Mouse (Mus musculus) ES-Bruce4 (cell line): Measurements from ENCODE around the gene Lamb3. TPM values are rescaled to one million over a fixed set of nuclear protein-coding genes. Genes with fewer than 3 reads are reported as not detected.

Source experiments
- H3K27ac ChIP-seq: 2 replicates; pipeline ENCODE4 v1.5.1; 2012; ENCODE audit warnings: low read length, inconsistent platforms; ENCODE audit not compliant: insufficient read depth
- H3K27me3 ChIP-seq: 2 replicates; pipeline ENCODE4 v1.6.1; 2012; ENCODE audit warnings: mild to moderate bottlenecking, low read length, inconsistent platforms; ENCODE audit not compliant: control insufficient read depth, poor library complexity, insufficient read depth, severe bottlenecking
- H3K36me3 ChIP-seq: 2 replicates; pipeline ENCODE4 v1.6.1; 2012; ENCODE audit warnings: inconsistent platforms, mild to moderate bottlenecking, low read length, moderate library complexity; ENCODE audit not compliant: control insufficient read depth, poor library complexity, insufficient read depth, severe bottlenecking
- H3K4me1 ChIP-seq: one replicate; pipeline ENCODE4 v1.8.1; 2011; ENCODE audit warnings: low read length; ENCODE audit not compliant: control insufficient read depth, insufficient read depth
- H3K4me3 ChIP-seq: 2 replicates; pipeline ENCODE4 v1.5.1; 2011; ENCODE audit warnings: low read depth, mild to moderate bottlenecking, low read length
- H3K9ac ChIP-seq: 2 replicates; pipeline ENCODE4 v1.6.1; 2012; ENCODE audit warnings: low read depth, mild to moderate bottlenecking, inconsistent platforms; ENCODE audit not compliant: poor library complexity, severe bottlenecking
- H3K9me3 ChIP-seq: replicated peaks from 2 replicates; pipeline ENCODE4 v1.6.1; 2012; ENCODE audit warnings: mild to moderate bottlenecking, low read length, inconsistent platforms; ENCODE audit not compliant: control insufficient read depth, poor library complexity, insufficient read depth, severe bottlenecking
- CTCF ChIP-seq: IDR thresholded peaks from one replicate; pipeline ENCODE4 v1.8.1; 2011; ENCODE audit warnings: low read depth, low read length
- EP300 ChIP-seq: IDR thresholded peaks from 2 replicates; pipeline ENCODE4 v1.6.1; 2011; ENCODE audit warnings: low read depth, low read length; ENCODE audit not compliant: insufficient read depth
- POLR2A ChIP-seq: IDR thresholded peaks from one replicate; pipeline ENCODE4 v1.8.1; 2011; ENCODE audit warnings: low read length; ENCODE audit not compliant: insufficient read depth
- polyA plus RNA-seq: library from polyadenylated mRNA; stranded (reverse); fragments of >200 nt; gene quantifications from 2 replicates; pipeline ENCODE4 v1.2.4, GENCODE M21; 2011; ENCODE audit warnings: low read depth; ENCODE audit not compliant: missing spikeins, insufficient read depth, insufficient read length

Lamb3 gene
- polyA plus RNA-seq, 1 experiment, result 6.4 TPM

DNA sequence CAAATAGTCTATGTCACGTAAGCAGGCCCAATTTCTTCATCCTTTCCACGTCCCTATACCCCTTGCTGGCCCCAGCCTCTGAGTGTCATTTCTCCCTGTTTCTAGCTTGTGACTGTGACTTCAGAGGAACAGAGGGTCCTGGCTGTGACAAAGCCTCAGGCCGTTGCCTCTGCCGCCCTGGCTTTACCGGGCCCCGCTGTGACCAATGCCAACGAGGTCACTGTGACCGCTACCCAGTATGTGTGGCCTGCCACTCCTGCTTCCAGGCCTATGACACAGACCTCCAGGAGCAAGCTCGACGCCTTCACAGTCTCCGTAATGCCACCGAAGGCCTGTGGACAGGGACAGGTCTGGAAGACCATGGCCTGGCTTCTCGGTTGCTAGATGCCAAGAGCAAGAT lies 124.5 kb downstream of the Lamb3 start:
- no peaks in the 10 kb centered on the region for H3K27me3 ChIP-seq
- TF ChIP-seq CTCF (no peak), POLR2A (no peak), EP300 (no peak)
- H3K9me3 ChIP-seq, result no peaks in the 10 kb centered on the region
- H3K36me3 ChIP-seq, result no peaks in the 10 kb centered on the region
- no peak overlapping the region for H3K9ac ChIP-seq
- H3K4me1 ChIP-seq, result no peaks in the 10 kb centered on the region
- H3K27ac ChIP-seq, result no peak overlapping the region
- no peak overlapping the region for H3K4me3 ChIP-seq

GRCm38 (mm10) chr1:193332671-193333070 lies 125.2 kb downstream of the Lamb3 start:
- Histone ChIP-seq H3K9me3 (no peaks in the 10 kb centered on the region), H3K27ac (no peak overlapping the region), H3K36me3 (no peaks in the 10 kb centered on the region), H3K9ac (no peak overlapping the region), H3K4me3 (no peak overlapping the region), H3K27me3 (no peaks in the 10 kb centered on the region), H3K4me1 (no peaks in the 10 kb centered on the region)
- no peak for TF ChIP-seq CTCF
- no peak for TF ChIP-seq POLR2A
- no peak for TF ChIP-seq EP300

DNA sequence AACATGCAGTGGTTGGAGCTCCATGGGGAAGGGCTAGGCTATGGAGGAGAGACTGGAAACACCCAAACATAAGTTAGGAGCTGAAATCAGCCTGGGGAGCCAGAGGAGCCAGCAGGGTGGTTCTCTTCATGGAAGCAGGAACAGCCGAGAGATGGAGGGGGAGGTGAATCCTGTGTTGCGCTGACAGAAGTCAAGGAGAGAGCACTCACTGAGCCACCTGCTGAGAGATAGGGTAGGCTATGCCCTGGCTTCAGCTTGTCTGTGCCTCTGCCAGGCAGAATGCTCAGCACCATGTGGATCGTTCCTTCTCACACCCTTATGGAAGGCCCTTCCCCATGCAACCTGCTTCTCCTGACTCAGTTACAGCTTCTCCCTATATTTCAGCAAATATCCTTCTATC lies 126.3 kb downstream of the Lamb3 start:
- no peaks in the 10 kb centered on the region for H3K36me3 ChIP-seq
- no peaks in the 10 kb centered on the region for H3K27me3 ChIP-seq

DNA sequence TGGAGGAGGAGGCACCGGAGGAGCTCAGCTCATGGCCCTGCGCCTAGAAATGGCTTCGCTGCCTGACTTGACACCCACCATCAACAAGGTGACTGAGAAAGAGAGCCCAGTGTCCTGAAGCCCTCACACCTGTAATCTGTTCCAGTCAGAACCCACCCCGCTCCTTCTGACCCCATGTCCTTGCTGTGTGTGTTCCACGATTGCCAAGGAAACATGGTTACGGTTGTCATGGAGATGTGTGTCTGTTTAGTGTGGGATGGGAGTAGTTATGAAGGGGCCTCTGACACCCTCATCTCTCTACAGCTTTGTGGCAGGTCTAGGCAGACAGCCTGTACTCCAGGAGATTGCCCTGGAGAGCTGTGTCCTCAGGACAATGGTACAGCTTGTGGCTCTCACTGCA lies 127.0 kb downstream of the Lamb3 start:
- no peak overlapping the region for H3K27ac ChIP-seq
- no peak for TF ChIP-seq POLR2A
- TF ChIP-seq EP300, result no peak
- TF ChIP-seq CTCF, result no peak
- no peak overlapping the region for H3K9ac ChIP-seq
- no peaks in the 10 kb centered on the region for H3K4me1 ChIP-seq
- H3K36me3 ChIP-seq, result no peaks in the 10 kb centered on the region
- H3K4me3 ChIP-seq, result no peak overlapping the region
- H3K9me3 ChIP-seq, result no peaks in the 10 kb centered on the region
- H3K27me3 ChIP-seq, result no peaks in the 10 kb centered on the region

More for the DNA sequence above, 126.3 kb downstream of the Lamb3 start:
- TF ChIP-seq EP300 (no peak), POLR2A (no peak), CTCF (no peak)
- H3K9ac ChIP-seq, result no peak overlapping the region
- H3K9me3 ChIP-seq, result no peaks in the 10 kb centered on the region
- H3K27ac ChIP-seq, result no peak overlapping the region
- no peaks in the 10 kb centered on the region for H3K4me1 ChIP-seq
- no peak overlapping the region for H3K4me3 ChIP-seq

DNA sequence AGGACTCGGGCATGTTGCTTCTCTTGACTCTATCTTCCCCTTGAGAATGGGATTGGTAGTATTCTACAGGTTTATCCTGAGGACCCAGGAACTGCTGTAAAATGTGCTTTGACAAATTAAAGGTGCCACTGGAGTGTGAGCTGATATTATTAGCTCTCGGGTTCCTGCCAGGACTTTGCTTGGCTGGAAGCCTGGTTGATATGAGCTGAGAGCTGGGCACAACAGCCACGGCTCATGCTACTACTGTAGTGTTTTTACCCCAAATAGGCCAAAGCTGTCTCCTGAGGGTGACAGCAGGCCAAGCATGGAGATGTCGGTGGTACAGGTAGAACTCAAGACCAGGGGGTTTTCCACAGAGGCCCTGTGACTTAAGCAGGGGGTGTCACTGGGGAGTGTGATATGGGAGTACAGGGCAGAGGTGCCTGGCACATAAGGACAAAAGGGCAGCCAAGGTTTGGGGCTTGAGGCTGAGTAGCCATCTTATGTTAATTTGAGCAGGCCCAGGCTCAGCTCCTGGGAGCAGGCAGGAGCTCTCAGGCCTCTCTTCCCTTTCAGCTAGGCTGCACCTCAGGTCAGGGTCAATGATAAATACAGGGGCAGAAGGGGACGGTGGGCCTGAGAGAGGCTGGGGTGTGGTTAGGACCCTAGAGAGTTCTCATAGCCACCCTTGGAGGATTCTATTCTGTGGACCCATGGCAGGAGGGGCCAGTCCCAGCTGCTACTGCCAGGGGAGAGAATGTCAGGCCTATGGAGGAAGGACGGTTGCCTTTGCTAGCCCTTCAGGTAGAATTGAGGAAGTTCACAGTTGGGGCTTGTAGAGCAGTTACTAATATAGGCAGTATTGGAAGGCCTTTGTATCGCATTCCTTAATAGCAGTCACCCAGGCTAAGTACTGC lies 128.9 kb downstream of the Lamb3 start:
- H3K36me3 ChIP-seq, result no peaks in the 10 kb centered on the region
- H3K4me1 ChIP-seq, result no peaks in the 10 kb centered on the region
- H3K4me3 ChIP-seq, result no peak overlapping the region
- H3K9ac ChIP-seq, result no peak overlapping the region
- TF ChIP-seq CTCF, result no peak
- no peak for TF ChIP-seq POLR2A
- TF ChIP-seq EP300, result no peak
- no peak overlapping the region for H3K27ac ChIP-seq
- no peaks in the 10 kb centered on the region for H3K27me3 ChIP-seq
- no peaks in the 10 kb centered on the region for H3K9me3 ChIP-seq

DNA sequence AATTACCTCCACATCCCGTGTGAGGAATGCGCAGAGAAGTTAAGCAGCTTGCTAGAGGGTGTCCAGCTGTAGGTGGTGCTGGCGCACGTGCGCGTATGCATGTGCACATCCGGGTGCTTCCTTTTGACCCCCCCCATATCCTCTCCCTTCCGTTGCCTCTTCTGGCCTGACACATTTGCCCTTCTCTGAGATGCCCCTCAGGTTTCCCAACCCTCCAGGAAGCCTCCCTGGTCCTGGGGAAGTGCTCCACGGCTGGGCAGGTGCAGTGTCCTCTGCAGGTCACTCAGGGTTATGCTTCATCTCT lies 129.5 kb downstream of the Lamb3 start:
- H3K27ac ChIP-seq, result no peak overlapping the region
- no peak overlapping the region for H3K4me3 ChIP-seq
- TF ChIP-seq CTCF (no peak), EP300 (no peak), POLR2A (no peak)
- no peak overlapping the region for H3K9ac ChIP-seq
- no peaks in the 10 kb centered on the region for H3K4me1 ChIP-seq
- no peaks in the 10 kb centered on the region for H3K9me3 ChIP-seq
- H3K27me3 ChIP-seq, result no peaks in the 10 kb centered on the region
- no peaks in the 10 kb centered on the region for H3K36me3 ChIP-seq
